Mouse (Mus musculus) lung, embryonic 14.5 days (tissue): ENCODE data around the gene Amer2. TPM values are rescaled to one million over a fixed set of nuclear protein-coding genes. Genes with fewer than 3 reads are reported as not detected.
A peak's percentile ranks its signal among the peaks of the same experiment; 100 is the strongest.

Experiments used
- ATAC-seq: fragments of 200-750 bp; cut with Nextera tagmentation; 2 replicates; pipeline ENCODE4 v1.8.0; 2017; ENCODE audit warnings: mild to moderate bottlenecking, moderate TSS enrichment, moderate library complexity; ENCODE audit not compliant: insufficient read depth
- DNase-seq: peaks from one replicate; pipeline ENCODE4 v3.0.0-alpha.2; 2015
- H3K27ac ChIP-seq: fragments of 300-500 bp; sonication (generic); 2 replicates; pipeline ENCODE4 v1.5.1; 2014; ENCODE audit warnings: low read depth, mild to moderate bottlenecking, moderate library complexity
- H3K27me3 ChIP-seq: fragments of 300-500 bp; sonication (generic); 2 replicates; pipeline ENCODE4 v1.6.1; 2014; ENCODE audit warnings: low read length, control low read depth; ENCODE audit not compliant: insufficient read depth
- H3K36me3 ChIP-seq: fragments of 300-500 bp; sonication (generic); 2 replicates; pipeline ENCODE4 v1.6.1; 2014; ENCODE audit warnings: control low read depth; ENCODE audit not compliant: insufficient read depth
- H3K4me1 ChIP-seq: fragments of 300-500 bp; sonication (generic); 2 replicates; pipeline ENCODE4 v1.6.1; 2014; ENCODE audit warnings: antibody characterized with exemption, control low read depth; ENCODE audit not compliant: insufficient read depth
- H3K4me2 ChIP-seq: fragments of 300-500 bp; sonication (generic); 2 replicates; pipeline ENCODE4 v1.6.1; 2014; ENCODE audit warnings: mild to moderate bottlenecking
- H3K4me3 ChIP-seq: fragments of 300-500 bp; sonication (generic); 2 replicates; pipeline ENCODE4 v1.5.1; 2014; ENCODE audit warnings: low read depth, low read length
- H3K9ac ChIP-seq: fragments of 300-500 bp; sonication (generic); 2 replicates; pipeline ENCODE4 v1.6.1; 2014
- H3K9me3 ChIP-seq: fragments of 300-500 bp; sonication (generic); 2 replicates; pipeline ENCODE4 v1.6.1; 2016; ENCODE audit warnings: low read depth, low read length, control low read depth
- CTCF ChIP-seq: IDR thresholded peaks from 2 replicates; pipeline ENCODE4 v1.5.1; 2016; ENCODE audit warnings: antibody characterized with exemption, low read depth
- WGBS: fragments of 180-500 bp; shearing (Covaris S2); extraction: QIAGEN DNeasy Blood & Tissue Kit; methylation state at CpG from one replicate; pipeline ENCODE4 v1.1.7; 2014; 5-methylcytosine and 5-hydroxymethylcytosine counted together
- polyA plus RNA-seq: library from polyadenylated mRNA; unstranded; fragments of >200 nt; fragmentation: Nextera tagmentation; extraction: Ambion mirVana; gene quantifications from 2 replicates; pipeline ENCODE4 v1.2.1, GENCODE M21; 2014

The Amer2 gene
- polyA plus RNA-seq, 1 experiment from 2014 or later, result 2.0 TPM

- no peak for ATAC-seq
Observed at GRCm38 (mm10) chr14:60388332-60388731, 15.3 kb downstream of the Amer2 start.

GRCm38 (mm10) chr14:60392202-60392601 lies 19.1 kb downstream of the Amer2 start:
- WGBS, result 72% methylated on average over 2 of the region's 2 CpGs
- Histone ChIP-seq H3K4me1 (no peaks in the 10 kb centered on the region), H3K4me3 (no peak overlapping the region), H3K36me3 (no peaks in the 10 kb centered on the region), H3K9me3 (no peaks in the 10 kb centered on the region), H3K4me2 (no peak overlapping the region), H3K27ac (no peak overlapping the region), H3K27me3 (no peaks in the 10 kb centered on the region), H3K9ac (no peak overlapping the region)
- TF ChIP-seq CTCF, result no peak
- DNase-seq (no peak), ATAC-seq (no peak)

More at GRCm38 (mm10) chr14:60388332-60388731, 15.3 kb downstream of the Amer2 start:
- no peak for DNase-seq
- Histone ChIP-seq H3K4me2 (no peak overlapping the region), H3K36me3 (no peaks in the 10 kb centered on the region), H3K4me3 (no peak overlapping the region), H3K27me3 (no peaks in the 10 kb centered on the region), H3K27ac (no peak overlapping the region), H3K4me1 (no peaks in the 10 kb centered on the region; the same call in 1 of the 2 replicates), H3K9ac (no peak overlapping the region), H3K9me3 (no peaks in the 10 kb centered on the region)
- 67% methylated on average over 2 of the region's 2 CpGs for WGBS
- TF ChIP-seq CTCF, result no peak

GRCm38 (mm10) chr14:60397321-60397720 lies 24.3 kb downstream of the Amer2 start:
- H3K9ac ChIP-seq, result no peak overlapping the region
- H3K4me2 ChIP-seq, result no peak overlapping the region
- no peak for TF ChIP-seq CTCF
- WGBS, result 83% methylated on average over 4 of the region's 4 CpGs
- ATAC-seq (no peak), DNase-seq (no peak)
- no peak overlapping the region for H3K27ac ChIP-seq
- no peak overlapping the region for H3K4me3 ChIP-seq
- H3K9me3 ChIP-seq, result no peaks in the 10 kb centered on the region
- H3K4me1 ChIP-seq, result no peaks in the 10 kb centered on the region
- H3K27me3 ChIP-seq, result no peaks in the 10 kb centered on the region
- no peaks in the 10 kb centered on the region for H3K36me3 ChIP-seq

DNA sequence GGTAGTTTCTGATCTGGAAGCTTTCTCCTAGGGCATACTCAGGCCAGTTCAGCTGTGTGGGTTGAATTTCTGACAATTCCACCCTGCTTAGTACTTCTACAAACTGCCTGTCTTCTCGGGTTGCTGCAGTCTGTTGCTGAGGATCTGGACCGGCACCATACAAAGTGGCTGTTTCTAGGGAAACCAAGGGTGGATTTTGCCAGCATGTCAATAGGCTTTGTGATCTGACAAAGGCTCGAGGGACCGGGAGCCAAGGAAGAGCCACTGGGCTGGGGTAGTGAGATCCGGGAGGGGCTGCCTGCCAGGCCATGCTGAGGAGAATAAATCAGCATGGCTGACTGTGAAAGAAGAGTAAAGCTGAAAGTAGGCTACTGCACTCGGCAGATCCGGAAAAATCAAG lies 25.8 kb downstream of the Amer2 start:
- no peaks in the 10 kb centered on the region for H3K36me3 ChIP-seq
- no peak overlapping the region for H3K9ac ChIP-seq
- ATAC-seq (no peak), DNase-seq (no peak)
- no peak overlapping the region for H3K4me3 ChIP-seq
- no peak overlapping the region for H3K27ac ChIP-seq
- no peaks in the 10 kb centered on the region for H3K4me1 ChIP-seq
- H3K27me3 ChIP-seq, result no peaks in the 10 kb centered on the region
- WGBS, result 45% methylated on average over 7 of the region's 7 CpGs
- no peak for TF ChIP-seq CTCF
- H3K4me2 ChIP-seq, result no peak overlapping the region
- H3K9me3 ChIP-seq, result no peaks in the 10 kb centered on the region

- Histone ChIP-seq H3K4me3 (no peak overlapping the region), H3K27me3 (no peaks in the 10 kb centered on the region), H3K4me1 (peaks cover 4% of the 10 kb centered on the region; the same call in 1 of the 2 replicates), H3K4me2 (no peak overlapping the region), H3K36me3 (no peaks in the 10 kb centered on the region), H3K9me3 (no peaks in the 10 kb centered on the region), H3K9ac (no peak overlapping the region), H3K27ac (no peak overlapping the region)
- DNase-seq (no peak), ATAC-seq (no peak)
- WGBS, result 84% methylated on average over 2 of the region's 2 CpGs
- TF ChIP-seq CTCF, result no peak
Observed at GRCm38 (mm10) chr14:60403228-60403627, 30.2 kb downstream of the Amer2 start.

DNA sequence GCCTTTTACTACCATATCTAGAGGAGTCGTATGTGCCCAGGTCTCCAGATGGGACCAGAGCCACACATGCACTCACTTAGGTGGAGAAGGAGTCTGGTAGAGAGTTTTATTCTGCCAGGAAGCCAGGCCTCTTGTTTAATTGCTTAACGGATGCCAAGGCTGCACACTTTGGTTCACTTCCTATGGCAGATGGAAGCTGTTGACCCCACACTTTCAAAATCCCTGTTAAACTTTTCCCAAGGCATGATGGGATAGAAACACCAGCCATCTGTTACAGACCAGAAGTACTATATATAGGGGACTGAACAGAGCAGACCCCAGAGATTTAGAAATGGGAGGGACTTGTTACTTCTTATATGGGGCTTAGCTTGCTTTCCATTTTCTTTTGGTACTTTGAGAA lies 32.8 kb downstream of the Amer2 start:
- Histone ChIP-seq H3K27me3 (no peaks in the 10 kb centered on the region), H3K9ac (no peak overlapping the region), H3K4me3 (no peak overlapping the region), H3K36me3 (no peaks in the 10 kb centered on the region), H3K27ac (no peak overlapping the region), H3K4me1 (peaks cover 13% of the 10 kb centered on the region), H3K9me3 (no peaks in the 10 kb centered on the region), H3K4me2 (no peak overlapping the region)
- WGBS, result 83% methylated on average over 2 of the region's 2 CpGs
- ATAC-seq (no peak), DNase-seq (peak; percentile 28)
- no peak for TF ChIP-seq CTCF

DNA sequence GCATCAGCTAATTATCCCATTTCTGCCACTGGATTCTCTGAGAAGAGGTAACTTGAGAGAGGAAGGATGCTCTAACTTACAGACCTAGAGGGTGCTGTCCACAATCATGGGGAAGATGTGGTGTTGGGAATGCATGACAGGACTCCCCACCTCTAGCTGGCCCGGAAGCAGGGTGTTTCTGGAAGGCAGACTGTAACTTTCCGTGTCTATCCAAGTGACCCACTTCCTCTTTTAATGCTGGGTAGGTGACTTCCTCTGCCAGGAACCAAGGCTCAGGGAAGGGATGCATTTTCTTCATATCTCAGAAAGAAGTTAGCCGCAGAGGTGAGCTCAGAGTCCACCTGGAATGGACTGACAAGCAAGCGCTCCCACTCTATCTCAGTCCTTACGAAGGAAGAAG lies 33.5 kb downstream of the Amer2 start:
- no peak for DNase-seq
- WGBS, result 88% methylated on average over 5 of the region's 5 CpGs

DNA sequence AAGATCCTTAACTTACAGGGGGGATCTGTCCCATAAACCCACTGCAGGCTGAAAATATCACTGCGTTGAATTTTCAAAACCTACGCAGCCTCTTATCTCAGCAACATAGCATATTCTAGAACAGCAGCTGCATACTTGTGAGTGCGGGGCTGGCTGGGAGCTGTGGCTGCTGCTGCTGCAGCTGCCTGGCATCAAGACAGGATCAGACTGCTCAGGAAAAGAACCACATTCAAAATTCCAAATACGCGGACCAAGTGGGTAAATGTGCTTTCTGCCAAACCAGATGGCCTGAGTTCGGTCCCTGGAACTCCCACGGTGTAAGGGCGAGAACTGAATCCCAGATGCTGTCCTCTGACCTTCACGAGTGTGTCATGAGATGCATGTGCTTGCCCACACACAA lies 34.3 kb downstream of the Amer2 start:
- WGBS, result 47% methylated on average over 9 of the region's 9 CpGs
- peak; percentile 33; the same call in 1 of the 2 replicates for ATAC-seq
- H3K27me3 ChIP-seq, result no peaks in the 10 kb centered on the region
- no peaks in the 10 kb centered on the region for H3K36me3 ChIP-seq
- TF ChIP-seq CTCF, result no peak
- H3K27ac ChIP-seq, result no peak overlapping the region
- peak; percentile 59 for DNase-seq
- no peak overlapping the region for H3K4me3 ChIP-seq
- peaks cover 13% of the 10 kb centered on the region for H3K4me1 ChIP-seq
- no peak overlapping the region for H3K9ac ChIP-seq
- no peaks in the 10 kb centered on the region for H3K9me3 ChIP-seq
- no peak overlapping the region for H3K4me2 ChIP-seq

More for the DNA sequence above, 33.5 kb downstream of the Amer2 start:
- Histone ChIP-seq H3K4me3 (no peak overlapping the region), H3K4me1 (peaks cover 13% of the 10 kb centered on the region), H3K36me3 (no peaks in the 10 kb centered on the region), H3K27ac (no peak overlapping the region), H3K9ac (no peak overlapping the region), H3K4me2 (no peak overlapping the region), H3K9me3 (no peaks in the 10 kb centered on the region), H3K27me3 (no peaks in the 10 kb centered on the region)
- no peak for ATAC-seq
- TF ChIP-seq CTCF, result no peak
